Mouse (Mus musculus) cortical plate, adult 2 months (tissue): Measurements from ENCODE around the gene Abcg4. TPM values are rescaled to one million over a fixed set of nuclear protein-coding genes. Genes with fewer than 3 reads are reported as not detected.

Source experiments
- H3K27ac ChIP-seq: fragments of 200-500 bp; 2 replicates; pipeline ENCODE4 v1.5.1; 2012; ENCODE audit warnings: low read length, control low read depth, inconsistent platforms; ENCODE audit not compliant: insufficient read depth
- H3K4me1 ChIP-seq: fragments of 200-500 bp; 2 replicates; pipeline ENCODE4 v1.6.1; 2011; ENCODE audit warnings: low read length; ENCODE audit not compliant: control insufficient read depth, insufficient read depth
- H3K4me3 ChIP-seq: fragments of 200-500 bp; 2 replicates; pipeline ENCODE4 v1.5.1; 2011; ENCODE audit warnings: mild to moderate bottlenecking, low read length, control low read depth; ENCODE audit not compliant: insufficient read depth
- CTCF ChIP-seq: fragments of 200-500 bp; IDR thresholded peaks from 2 replicates; pipeline ENCODE4 v1.5.1; 2011; ENCODE audit warnings: mild to moderate bottlenecking, control low read depth, low read length; ENCODE audit not compliant: insufficient read depth; ENCODE audit errors: extremely low read depth
- POLR2A ChIP-seq: fragments of 200-500 bp; IDR thresholded peaks from 2 replicates; pipeline ENCODE4 v1.6.1; 2011; ENCODE audit warnings: mild to moderate bottlenecking, low read length, control low read depth; ENCODE audit not compliant: insufficient read depth; ENCODE audit errors: extremely low read depth
- polyA plus RNA-seq: library from polyadenylated mRNA; depleted of rRNA; stranded (reverse); fragments of >200 nt; gene quantifications from 2 replicates; pipeline ENCODE4 v1.2.3, GENCODE M21; 2012

The Abcg4 gene
- polyA plus RNA-seq, 1 experiment, result 86.3 TPM

GRCm38 (mm10) chr9:44319105-44319886 is 30.9 kb upstream of the Abcg4 start:
- TF ChIP-seq CTCF (no peak), POLR2A (no peak)
- H3K4me3 ChIP-seq, result peak overlapping the region; percentile 78
- peak overlapping the region; percentile 89 for H3K27ac ChIP-seq
- H3K4me1 ChIP-seq, result peaks cover 4% of the 10 kb centered on the region; the same call in 1 of the 2 replicates

- no peak for TF ChIP-seq POLR2A
- TF ChIP-seq CTCF, result no peak
- peaks cover 4% of the 10 kb centered on the region; the same call in 1 of the 2 replicates for H3K4me1 ChIP-seq
- no peak overlapping the region for H3K27ac ChIP-seq
- peak overlapping the region; percentile 78 for H3K4me3 ChIP-seq
These were observed 30.3 kb upstream of the Abcg4 start for GRCm38 (mm10) chr9:44318826-44319095.

DNA sequence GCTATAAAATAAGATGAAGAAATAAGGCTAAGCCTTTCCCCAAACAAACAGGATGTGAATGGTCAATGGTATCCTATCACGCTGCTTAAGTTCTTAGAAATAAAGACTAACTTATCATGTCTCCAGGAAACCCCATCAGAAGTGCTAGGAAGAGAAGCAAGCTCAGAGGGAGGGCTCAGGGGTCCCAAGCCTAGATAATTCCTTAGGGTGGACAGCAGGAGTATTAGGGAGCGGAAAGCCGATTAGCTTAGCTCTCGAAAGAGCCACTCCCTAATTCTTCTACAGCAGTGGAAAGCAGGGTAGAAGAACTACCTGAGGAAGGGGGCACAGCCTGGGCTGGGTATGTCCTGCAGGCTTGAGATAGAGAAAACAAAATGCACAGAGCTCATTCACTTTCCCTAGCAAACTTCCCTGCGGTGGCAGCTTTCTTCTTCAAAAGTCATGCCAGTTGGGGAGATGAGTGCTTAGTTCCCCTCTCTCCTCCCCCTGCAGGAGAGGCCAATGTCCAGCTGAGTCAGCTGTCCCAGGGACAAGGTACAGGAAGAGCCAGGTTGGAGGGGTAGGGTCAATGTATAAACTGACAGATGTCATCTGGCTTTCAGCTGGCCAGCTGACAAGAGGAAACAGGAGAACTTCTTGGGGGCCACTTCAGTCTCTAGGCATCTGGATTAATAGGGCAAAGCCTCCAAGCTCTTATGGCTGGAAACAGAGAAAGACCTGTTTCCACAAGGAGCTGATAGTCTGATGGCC is 29.8 kb upstream of the Abcg4 start:
- H3K27ac ChIP-seq, result no peak overlapping the region
- H3K4me1 ChIP-seq, result peaks cover 8% of the 10 kb centered on the region
- H3K4me3 ChIP-seq, result peak overlapping the region; percentile 78
- TF ChIP-seq POLR2A, result no peak
- TF ChIP-seq CTCF, result no peak

- Histone ChIP-seq H3K27ac (no peak overlapping the region), H3K4me1 (peaks cover 9% of the 10 kb centered on the region), H3K4me3 (peak overlapping the region; percentile 78; the same call in 1 of the 2 replicates)
- TF ChIP-seq POLR2A (no peak), CTCF (no peak)
These were observed 29.0 kb upstream of the Abcg4 start for GRCm38 (mm10) chr9:44317452-44317851.

DNA sequence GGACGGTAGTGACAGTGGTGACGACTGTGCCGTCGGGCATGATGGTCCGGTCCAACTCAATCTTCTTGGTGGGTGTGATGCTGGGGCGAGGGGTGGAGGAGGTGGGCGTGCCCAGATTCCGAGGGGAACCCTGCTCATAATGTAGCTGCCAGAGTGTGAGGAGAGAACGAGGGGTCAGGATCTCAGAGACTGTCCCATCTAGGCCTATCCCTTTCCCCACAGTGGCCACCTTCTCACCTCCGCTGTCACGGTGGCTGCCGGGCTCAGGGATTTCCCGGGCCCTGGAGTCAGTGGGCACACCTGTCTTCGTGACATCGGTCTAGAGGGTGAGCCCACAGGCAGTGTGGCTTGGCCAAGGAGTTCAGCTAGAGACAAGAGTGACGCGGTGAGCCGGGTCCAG is 26.5 kb upstream of the Abcg4 start:
- no peak overlapping the region for H3K4me3 ChIP-seq
- TF ChIP-seq POLR2A, result no peak
- no peak for TF ChIP-seq CTCF

DNA sequence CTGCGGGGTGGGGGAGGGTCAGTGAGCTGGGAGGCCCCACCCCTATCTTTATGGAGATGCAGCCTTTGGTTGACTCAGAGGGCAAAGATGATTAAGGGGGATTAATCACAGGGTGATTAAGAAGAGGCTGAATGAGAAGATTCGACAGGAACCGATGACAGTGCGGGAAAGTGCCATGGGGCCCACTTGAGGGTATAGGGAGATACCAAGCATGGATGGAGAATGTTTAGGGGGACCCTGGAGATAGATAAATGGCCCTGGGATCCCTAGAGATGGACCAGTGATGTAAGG is 25.8 kb upstream of the Abcg4 start:
- no peak overlapping the region for H3K4me3 ChIP-seq
- H3K27ac ChIP-seq, result no peak overlapping the region
- H3K4me1 ChIP-seq, result peaks cover 9% of the 10 kb centered on the region
- TF ChIP-seq POLR2A (no peak), CTCF (no peak)

More for the DNA sequence above, 26.5 kb upstream of the Abcg4 start:
- peaks cover 9% of the 10 kb centered on the region for H3K4me1 ChIP-seq
- H3K27ac ChIP-seq, result no peak overlapping the region

DNA sequence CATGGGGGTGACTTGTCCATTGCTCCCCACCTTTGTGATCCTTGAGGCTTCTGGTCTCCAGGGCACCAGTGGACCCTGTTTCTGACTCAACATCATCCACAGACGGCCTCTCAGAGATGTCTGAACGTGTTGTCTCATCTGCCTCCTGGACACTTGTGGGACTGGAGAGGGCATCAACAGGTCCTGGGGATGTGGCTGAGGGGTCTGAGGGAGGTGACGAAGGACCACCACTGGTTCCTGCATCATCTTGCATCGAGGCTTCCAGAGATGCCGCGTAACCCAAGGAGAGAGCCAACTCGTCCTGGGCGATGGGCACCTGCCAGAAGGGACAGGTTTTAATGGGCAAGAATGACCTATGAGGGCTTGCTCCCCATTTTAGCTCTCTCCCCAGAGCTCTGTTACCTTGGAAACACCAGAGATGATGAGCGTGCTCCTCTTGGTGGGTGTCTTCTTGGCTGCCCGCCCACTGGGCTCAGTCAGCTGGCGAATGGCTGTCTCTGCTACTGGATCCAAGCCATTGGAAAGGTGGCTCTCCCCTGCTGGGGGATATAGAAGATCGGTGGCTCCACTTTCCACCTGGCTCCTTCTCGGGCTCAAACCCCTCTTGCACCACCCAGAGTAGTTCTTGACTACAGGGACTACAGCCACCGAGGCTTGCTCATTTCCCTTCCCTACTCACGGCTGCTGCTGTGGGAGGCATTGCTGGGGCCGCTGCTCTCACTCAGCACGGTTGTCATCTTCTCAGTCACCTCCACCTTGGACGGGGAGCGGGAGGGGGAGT is 25.3 kb upstream of the Abcg4 start:
- peak overlapping the region; percentile 66 for H3K27ac ChIP-seq

DNA sequence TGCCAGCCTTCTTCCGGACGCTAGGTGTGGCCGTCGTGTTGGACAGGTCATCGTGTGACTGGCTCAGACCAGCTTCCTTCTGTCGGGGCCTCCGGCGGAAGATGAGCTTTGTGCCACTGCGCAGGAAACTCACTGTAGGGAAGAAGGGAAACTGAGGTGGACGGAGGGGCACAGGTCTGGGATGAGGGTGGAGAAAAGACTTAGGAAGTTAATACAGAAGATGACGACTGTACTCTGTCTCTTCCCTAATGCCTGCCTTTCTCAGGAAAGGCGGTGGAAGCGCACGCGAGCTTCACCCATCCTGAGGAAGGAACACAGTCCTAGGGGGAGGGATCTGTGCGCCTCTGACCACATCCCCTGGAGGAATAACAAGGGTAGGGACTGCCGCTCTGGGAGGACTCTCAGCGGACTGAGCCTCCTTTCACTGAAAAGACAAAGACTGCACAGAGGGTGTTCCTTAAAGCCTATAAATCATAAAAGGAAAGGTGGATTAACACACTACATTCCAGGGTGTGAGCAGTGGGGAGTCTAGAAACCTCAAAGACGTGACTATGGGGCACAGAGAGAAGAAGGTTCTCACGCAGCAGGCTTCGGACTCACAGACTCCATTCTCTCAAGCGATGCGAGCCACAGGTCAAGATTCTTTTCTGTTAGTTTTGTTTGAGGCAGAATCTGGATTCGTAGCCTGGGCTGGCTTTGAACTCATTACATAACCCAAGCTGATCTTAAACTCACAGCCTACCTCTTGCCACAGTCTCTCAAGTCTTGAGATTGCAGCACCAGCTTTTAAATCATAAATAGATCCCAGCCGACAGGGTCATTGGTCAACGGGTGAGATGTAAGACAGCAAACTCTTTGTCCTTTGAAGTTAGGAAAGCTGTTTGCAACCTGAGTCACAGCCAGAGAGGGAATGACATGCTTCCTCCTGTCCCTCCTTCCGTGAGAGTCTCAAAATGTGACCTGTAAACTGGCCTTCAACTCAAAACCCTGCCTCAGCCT is 23.0 kb upstream of the Abcg4 start:
- TF ChIP-seq POLR2A (no peak), CTCF (no peak)
- H3K4me1 ChIP-seq, result peaks cover 5% of the 10 kb centered on the region
- H3K27ac ChIP-seq, result peak overlapping the region; percentile 43
- H3K4me3 ChIP-seq, result no peak overlapping the region

More for the DNA sequence above, 25.3 kb upstream of the Abcg4 start:
- no peak for TF ChIP-seq POLR2A
- no peak for TF ChIP-seq CTCF
- H3K4me3 ChIP-seq, result no peak overlapping the region
- H3K4me1 ChIP-seq, result peaks cover 9% of the 10 kb centered on the region

DNA sequence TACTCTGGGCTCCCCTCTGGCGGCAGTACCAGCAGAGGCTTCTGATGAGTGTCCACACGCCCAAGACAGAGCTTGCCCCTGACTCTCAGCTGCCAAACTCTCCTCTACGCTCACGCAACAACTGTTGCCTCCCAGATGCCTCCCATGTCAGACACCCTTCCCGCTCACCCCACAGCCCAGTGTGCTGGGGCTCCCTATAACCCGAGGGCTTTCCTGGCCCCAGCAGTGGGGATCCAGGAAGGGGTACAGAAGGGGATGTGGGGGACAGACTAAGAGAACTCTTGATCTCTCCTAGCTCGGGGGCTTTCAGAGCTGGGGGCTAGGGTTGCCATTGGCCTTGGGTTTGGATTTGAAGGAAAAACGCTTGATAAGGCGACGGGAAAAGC is 22.3 kb upstream of the Abcg4 start:
- no peak for TF ChIP-seq POLR2A
- TF ChIP-seq CTCF, result no peak
- Histone ChIP-seq H3K4me1 (peaks cover 5% of the 10 kb centered on the region), H3K27ac (peak overlapping the region; percentile 43)

DNA sequence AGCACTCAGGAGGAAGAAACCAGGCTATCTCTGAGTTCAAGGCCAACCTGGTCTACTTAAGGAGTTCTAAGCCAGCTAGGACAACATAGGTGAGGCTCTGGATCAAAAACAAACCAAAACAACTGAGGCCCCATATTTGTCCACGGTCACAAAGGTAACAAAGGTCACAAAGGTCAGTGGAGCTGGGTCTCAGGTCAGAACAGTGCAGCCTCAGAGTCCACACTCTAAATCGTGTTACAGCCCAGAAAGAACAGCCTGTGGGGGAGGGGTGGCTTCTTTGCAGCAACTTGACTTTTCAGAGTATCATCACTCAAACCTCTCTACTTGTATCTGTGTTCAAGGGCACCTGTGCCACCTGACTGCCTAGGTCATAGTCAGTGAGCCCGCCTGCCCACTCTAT is 21.3 kb upstream of the Abcg4 start:
- Histone ChIP-seq H3K27ac (no peak overlapping the region), H3K4me3 (no peak overlapping the region), H3K4me1 (peaks cover 5% of the 10 kb centered on the region)
- TF ChIP-seq CTCF, result no peak
- no peak for TF ChIP-seq POLR2A

More for the DNA sequence above, 22.3 kb upstream of the Abcg4 start:
- no peak overlapping the region for H3K4me3 ChIP-seq
